Mouse (Mus musculus) granulocyte monocyte progenitor cell, adult 5-6 weeks (primary cell): ENCODE results near the gene Gstm3. TPM values are rescaled to one million over a fixed set of nuclear protein-coding genes. Genes with fewer than 3 reads are reported as not detected.
"Not testable (repeated sequence)": the region's sequence is repeated elsewhere in the genome, so short reads cannot be mapped to it uniquely, and the experiment has no call there.

Experiments
- ATAC-seq: replicated peaks from 2 replicates; pipeline ENCODE4 v1.8.0; 2016; ENCODE audit warnings: mild to moderate bottlenecking, moderate TSS enrichment, inconsistent platforms; ENCODE audit not compliant: poor library complexity, severe bottlenecking
- total RNA-seq, 2 experiments: library from RNA; stranded (forward) in 1 of 2; stranded (reverse) in 1 of 2; fragments of 200-712, 200-1000 nt in 1 of 2; fragments of >200 nt in 1 of 2; fragmentation: Nextera tagmentation in 1 of 2; gene quantifications; 2 replicates each; pipeline ENCODE4 v1.2.3; 2014 to 2017

Gene Gstm3
- total RNA-seq, 2 experiments from 2014 or later, result not detected

DNA sequence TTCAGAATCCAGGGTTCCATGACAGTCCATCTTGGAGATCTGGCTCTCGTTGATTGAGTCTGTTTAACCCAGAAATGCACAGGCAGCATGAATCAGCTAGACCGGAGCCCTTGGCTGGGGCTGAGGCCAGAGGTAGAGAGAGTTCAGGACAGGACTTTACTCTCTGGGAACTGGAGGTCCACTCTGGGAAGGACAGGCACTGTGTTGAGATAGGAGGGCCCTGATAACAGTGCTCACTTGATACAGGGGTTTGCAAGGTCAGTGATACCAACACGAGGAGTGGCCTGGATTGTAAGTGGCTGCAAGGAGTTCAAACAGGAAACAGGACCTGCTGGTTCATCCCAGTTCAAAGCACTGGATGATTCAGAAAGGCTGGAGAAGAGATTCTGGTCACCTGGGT is 8.6 kb upstream of the Gstm3 start:
- ATAC-seq, result no peak

DNA sequence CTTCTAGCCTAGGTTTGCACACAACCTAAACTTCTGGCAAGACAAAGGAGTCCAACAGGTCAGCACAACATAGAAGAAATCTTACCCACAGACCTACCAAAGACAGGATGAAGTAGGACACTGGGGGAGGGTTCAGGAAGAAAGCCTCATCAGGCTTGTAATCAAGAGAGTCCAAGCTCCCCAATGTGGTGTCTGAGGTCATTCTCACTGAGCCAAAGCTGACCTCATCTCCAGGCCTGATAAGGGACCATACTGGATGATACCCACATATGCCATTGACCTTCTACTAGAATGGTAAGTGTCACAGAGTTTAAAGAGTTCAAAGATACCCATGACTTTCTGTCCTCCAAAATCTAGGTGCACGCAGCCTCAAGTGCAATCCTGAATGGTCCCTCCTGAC is 5.2 kb upstream of the Gstm3 start:
- no peak for ATAC-seq

DNA sequence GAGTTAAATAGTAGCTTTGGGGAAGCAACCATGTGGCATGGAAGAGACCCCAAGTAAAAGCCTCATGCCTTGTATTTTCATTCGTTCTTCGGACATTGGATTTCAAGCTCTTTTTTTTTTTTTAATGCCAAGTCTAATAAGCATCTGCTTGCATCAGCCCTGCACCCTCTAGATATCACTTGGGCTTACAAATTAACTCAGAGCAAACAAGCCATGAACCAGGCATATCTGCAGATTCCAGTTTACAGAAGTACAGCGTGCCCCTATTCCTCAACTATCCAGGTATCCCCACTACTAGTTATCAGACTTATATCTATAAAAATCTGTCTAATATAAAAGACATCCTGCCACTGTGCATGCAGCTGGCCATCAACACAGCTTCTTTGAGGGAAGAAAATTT is 3.0 kb upstream of the Gstm3 start:
- no peak for ATAC-seq

DNA sequence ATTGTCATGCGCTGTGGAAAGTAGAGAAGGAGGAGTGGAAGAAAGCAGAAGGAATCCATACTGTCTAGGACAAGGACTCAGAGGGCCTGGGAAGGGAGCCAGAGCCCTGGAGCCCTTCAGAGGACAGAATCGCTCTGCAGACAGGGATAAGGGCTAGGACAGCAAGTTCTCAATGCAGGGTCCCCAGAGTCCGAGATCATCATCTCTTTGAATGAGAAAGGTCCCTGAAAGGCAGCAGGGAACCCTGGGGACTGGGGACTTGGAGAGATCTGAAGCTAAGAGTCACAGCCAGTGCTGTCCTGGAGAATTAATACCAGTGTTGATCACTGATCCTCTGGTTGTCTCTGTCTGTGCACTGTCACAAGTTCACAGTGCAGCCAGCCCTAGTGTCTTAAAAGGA is 2.0 kb upstream of the Gstm3 start:
- ATAC-seq, result not testable (repeated sequence)

DNA sequence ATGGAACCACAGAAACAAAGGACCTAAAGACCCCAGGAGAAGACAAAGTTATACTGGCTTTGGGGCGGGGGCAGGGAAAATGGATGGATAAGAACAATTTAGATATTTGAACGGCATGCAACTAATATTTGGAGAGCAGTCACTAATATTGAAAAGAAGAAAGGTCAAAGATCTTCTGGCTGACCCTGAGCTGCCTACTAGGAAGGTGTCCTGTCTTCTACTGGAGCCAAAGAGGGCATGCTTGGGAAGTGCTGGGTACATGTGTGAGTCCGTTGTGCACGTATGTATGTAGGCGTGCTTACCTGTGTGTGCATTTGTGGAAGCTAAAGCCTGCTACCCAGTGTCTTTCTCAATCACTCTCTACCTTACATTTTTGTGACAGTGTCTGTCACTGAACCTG is 2.5 kb downstream of the Gstm3 start:
- no peak for ATAC-seq

DNA sequence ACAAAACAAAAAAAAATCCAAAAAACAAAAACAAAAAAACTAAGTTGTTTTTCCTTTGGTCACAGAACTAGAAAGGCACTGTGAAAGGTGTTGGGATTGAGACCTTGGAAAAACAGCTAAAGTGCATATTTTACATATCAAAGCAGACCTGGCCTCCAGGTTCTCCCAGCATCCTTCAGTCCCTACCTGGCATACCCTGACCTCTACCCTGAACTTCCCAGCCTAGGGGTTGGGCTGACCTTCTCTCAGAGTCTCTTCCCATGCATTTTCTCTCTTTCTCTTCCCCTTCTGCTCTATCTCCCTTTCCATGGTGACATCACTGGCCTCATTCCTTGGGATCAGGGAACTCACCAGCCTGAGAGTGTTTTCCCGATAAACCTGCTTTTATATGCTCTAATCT is 3.5 kb downstream of the Gstm3 start:
- no peak for ATAC-seq

DNA sequence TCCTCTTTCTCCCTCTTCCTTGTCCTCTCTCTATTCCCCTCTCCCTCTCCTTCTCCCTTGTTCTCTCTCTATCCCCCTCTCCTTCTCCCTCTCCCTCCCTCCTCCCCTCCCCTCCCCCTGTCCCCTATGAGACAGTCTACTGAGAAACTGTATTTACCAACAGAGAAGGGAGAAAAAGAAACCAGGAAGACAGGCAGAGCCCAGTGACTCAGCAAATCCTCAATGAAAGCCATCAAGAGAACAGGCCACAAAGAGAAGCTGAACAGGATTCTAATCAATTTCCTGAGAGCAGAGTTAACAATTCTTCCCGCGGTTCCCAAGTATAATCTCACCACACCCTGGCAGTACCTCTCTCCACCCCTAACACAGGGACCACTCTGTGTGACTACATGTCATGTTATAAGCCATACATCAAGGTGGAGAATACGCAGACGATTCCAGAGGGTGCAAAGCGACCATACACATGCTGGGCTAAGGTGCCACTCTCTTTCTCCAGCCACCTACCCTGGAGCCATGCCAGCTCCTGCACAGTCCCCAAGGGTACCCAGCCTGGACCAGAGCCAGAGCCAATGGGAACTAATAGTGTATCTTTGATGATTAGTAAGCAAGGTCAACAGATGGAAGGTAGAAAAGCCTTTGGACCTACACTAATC is 4.3 kb downstream of the Gstm3 start:
- ATAC-seq, result peak; percentile 67

DNA sequence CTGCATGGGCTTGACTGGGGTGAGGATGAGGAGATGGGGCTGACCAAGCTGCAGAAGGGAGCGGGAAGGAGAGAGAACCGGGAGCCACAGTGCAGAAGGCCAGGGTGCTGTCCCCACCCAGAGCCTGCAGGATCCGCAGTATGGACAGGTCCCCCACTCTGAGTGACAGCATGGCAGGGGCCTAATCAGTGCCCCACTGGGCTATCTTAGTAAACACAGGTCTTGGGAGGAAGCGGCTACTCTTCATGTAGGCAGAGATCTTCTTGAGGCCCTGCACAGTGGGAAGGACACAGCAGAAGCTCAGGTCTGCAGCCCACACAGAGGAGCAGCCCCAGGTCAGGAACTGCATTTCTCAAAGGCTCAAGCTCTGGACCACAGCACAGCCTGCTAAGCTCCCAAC is 5.1 kb downstream of the Gstm3 start:
- ATAC-seq, result peak; percentile 36

DNA sequence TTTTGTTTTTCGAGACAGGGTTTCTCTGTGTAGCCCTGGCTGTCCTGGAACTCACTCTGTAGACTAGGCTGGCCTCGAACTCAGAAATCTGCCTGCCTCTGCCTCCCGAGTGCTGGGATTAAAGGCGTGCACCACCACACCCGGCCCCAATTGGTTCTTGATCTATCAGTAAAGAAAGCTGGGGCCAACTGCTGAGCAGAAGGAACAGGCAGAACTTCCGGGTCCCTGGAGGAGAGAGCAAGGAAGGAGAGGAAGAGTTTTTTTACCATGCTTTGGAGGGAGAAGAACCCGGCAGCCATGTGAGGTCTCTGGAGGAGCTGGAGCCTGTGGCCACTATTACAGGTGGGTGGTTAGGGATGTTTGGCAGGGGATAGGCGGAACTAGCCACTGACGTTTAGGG is 13.8 kb downstream of the Gstm3 start:
- ATAC-seq, result not testable (repeated sequence)

DNA sequence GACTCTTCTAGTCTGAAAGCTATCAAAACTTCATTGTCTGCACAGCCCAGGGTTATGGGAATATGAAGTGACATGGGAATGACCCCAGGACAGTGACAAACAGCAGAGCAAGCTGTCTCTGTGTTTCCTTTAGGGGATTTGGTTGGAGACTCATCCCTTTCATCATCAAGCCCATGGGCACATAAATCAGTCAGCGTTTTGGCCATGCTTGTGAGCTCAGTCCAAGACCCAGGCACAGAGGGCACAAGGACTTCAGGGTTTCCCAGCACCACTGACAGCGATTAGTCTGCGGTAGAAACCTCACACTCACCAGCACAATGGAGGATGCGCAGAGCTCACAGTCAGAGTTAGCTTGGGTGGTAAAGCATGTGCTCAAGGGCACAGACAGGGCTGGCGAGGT is 15.2 kb downstream of the Gstm3 start:
- ATAC-seq, result no peak

DNA sequence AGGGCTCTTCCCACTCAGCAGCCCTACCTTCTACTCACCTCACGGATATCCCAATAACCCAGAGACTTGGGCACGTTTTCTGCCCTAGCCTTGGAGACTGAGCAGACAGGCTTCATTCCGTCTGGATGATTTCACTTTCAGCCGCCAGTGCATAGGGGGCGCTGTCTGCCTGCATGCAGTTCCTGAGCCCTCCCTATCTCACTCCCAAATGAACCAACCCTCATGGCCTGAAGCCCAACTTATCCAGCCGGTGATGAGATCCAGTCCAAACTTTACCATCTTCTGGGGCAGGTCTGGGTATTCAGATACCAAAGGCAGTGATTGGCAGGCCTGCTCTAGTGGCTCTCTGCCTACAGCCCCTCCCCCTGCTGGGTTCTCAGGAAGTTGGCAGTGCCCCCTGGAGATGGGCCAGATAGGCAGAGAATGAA is 15.7 kb downstream of the Gstm3 start:
- ATAC-seq, result peak; percentile 93

DNA sequence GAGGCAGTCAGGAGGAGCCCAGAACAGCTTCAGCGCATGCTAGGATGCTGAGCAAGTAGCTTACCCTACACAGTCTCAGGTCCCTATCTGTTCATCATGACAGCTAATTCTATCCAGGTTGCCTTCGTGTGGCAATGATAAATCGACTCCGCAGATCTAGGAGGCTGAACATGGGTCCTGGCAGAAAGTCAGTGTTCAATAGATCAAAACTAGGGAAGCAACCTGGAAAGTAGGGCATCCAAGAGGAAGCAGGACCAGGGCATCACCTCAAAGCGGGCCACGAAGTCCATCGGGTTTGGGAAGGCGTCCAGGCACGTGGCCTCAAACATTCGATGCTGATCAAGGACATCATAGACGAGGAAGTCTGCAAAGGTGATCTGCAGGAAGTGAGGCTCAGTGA is 18.6 kb downstream of the Gstm3 start:
- ATAC-seq, result no peak

DNA sequence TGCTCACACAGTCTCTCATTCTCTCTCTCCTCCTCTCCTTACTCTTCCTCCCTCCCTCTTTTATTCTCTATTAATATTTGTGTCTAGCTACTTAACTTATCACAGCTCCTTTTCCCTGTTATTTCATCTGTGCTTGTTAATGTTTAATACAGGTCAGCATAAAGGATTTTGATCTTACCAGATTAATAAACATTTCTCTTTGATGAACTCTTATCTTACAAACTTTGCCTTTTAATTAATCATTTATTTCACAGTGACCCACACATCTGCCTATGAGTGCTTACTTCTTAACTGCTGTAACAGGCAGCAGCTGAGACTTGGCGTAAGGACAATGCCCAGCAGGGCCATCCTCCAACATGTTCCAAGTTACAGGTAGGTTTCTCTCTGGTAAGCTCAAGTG is 19.6 kb downstream of the Gstm3 start:
- ATAC-seq, result not testable (repeated sequence)

DNA sequence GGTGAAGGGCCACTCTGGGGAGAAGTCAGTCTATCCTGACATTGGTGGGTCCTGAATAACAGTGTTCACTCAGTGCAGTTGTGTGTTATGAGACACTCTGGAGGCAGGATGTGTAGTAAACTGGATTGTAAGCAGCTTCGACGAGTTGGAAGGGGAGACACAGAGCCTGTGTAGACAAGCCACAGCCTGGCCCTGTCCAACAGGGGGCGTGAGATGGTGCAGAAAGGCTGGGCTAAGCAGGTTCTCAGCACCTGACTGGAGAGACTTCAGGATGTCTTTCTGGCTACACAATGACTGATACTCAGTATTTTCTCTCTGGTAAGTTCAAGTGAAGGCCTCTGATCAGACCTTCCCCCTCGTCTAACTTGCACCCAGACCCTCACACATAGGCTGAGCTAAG is 23.4 kb downstream of the Gstm3 start:
- ATAC-seq, result no peak

DNA sequence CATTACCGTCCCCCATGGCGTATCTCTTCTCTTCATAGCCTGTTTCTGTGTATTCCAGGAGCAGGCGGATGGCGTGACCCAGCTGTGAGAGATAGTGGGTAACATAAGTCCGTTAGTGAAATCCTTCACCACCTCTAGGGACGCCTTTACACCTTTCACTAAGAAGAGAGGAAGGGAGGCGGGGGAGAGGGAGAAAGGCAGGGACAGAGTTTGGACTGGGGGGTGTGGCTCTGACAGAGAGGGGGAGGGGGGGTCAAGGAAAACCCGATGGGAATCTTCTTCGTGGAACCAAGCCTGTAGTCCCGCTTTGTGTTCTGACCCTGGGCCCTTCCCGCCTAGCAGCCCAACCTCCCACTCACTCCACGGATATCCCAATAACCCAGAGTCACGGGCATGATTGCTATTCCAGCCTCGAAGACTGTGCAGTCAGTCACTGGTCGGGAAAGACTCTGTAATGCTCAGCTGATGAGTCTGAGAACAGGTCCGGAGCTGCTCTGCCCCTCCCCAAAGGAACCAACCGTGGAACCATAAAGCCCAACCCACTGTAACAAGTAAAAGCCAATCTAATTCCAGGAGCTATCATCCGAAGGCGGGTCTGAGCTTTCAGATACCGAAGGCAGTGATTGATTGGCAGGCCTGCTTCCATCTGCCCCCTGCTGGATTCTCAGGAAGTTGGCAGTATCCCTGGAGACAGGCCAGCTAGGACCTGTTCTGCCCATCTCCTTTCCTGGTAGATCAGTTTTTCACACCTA is 25.7 kb downstream of the Gstm3 start, which contains the start of gene Gstm6:
Gene Gstm6 (minus strand): TSS at position 511 of the 752 bp plus-strand sequence.
- no peak for ATAC-seq

DNA sequence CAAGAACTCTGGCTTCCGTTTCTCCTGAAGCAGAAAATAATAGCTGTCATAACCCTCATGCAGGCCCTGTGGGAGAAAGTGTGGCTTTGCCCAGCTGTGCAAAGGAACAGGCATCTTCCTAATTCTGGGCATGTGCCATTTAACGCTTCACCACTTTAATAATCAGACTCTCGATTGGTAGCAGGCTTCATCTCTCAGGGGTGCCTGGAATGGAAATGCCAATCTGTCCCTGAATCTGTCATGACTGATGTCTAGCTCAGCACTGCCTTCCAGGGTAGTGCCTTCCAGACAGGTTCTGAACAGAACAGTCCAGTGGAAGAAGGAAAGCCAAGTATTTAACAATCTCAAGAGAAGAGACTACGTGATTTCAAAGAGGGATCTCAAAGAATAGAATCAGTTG is 27.8 kb downstream of the Gstm3 start:
- no peak for ATAC-seq

DNA sequence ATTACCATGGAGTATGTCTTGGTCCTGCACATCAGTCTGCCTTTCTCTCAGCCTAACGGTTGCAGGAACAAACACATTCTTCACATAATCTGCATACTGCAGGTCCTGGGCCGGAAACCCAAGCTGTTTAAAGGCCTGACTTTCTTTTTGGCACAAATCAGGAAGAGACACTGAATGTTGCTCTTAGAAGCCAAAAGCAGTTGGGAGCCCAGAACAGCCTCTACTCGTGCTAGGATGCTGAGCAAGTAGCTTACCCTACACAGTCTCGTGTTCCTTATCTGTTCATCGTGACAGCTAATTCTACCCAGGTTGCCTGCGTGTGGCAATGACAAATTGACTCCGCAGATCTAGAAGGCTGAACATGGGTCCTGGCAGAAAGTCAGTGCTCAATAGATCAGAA is 28.6 kb downstream of the Gstm3 start:
- ATAC-seq, result no peak

DNA sequence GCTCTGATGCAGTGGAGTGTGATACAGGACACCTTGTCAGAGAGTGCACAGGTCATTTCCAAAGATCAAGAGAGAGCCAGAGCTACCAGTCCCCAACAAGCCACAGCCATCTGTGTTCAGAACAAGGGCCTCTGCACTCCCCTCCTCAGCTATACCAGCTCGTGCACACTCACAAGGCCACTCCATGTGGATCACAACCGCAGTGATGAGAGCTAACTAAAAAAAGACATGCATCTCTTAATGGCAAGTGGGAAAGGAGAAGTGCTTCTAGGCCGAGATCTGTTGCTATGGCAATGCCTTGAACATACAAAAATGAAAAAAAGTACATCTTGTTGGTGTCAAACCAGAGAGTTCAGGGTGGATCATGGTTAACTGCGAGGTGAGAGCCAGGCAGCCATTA is 29.3 kb downstream of the Gstm3 start:
- peak; percentile 75 for ATAC-seq

DNA sequence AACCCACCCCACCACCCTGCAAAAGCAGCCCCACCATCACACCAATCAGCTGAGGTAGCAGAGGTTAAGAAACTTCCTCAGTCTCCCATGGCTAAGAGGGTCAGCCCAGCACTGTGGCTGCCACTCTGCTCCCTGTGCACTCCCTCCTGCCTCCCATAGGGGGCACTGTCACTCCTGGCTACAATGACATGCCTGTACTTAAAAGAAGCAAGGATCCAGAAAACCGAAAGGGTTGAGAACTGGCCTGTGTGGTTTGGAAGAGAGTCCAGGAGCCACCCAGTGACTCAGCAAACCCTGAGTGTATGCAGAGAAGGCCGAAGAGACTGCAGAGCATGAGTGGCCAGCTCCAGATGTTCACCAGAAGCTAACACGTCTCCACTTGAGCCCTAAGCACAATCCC is 29.7 kb downstream of the Gstm3 start:
- peak; percentile 88 for ATAC-seq

DNA sequence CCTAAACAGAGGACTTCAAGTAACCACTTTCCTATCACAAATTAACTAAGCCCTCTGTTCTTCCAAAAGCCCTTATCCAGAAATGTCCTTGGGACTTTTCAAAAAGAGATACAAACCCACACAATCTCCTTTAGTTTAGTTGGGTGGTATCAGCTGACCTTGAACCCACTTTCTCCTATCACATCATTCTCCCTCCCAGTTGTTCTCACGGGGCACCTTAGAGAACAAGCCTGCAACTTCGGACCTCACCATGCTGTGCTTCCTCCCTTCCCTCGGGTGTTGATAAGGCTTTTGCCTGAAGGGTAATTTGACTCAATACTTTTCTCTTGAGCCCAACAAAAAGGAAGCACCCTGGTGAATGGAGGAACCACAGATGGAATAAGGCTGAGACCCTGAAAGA is 33.2 kb downstream of the Gstm3 start:
- ATAC-seq, result no peak

DNA sequence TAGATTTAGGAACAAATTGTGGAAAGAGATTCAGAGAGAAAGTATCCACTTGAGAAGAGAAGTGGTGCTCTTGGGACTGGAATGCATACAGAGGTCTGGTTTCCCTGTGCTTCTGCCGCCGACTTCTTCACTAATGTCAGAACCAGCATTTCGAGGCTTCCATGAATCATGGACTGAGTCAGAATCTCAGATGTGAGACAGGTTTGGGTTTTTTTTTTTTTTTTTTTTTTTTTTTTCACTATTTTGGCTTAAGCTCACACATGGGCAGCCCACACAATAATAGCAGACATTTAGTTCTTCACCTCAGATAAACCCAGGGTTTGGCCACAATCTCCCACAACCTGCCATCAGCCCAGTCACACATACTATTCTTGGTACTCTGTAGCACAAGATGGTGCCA is 33.8 kb downstream of the Gstm3 start:
- no peak for ATAC-seq

DNA sequence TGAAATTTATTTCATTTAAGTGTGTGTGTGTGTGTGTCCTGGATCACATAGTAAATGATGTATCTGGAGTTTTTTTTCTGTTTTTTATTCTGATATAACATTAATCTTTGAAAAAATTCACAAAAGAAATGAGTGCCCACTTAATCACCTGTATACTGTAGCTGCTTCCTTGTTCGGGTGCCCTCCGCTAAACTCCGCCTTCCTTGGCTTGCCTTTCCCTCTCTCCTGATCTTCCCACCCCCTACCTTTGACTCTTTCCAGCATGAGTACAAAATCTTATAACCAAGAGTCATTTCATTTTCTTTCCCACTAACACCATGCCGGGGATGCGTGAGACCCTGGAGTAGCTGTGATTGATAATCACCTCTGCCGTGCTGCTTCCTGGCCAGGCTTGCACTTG is 37.0 kb downstream of the Gstm3 start:
- no peak for ATAC-seq
